Mouse (Mus musculus) spleen, adult 2 months (tissue): Measurements from ENCODE around the gene Adam1a. TPM values are rescaled to one million over a fixed set of nuclear protein-coding genes. Genes with fewer than 3 reads are reported as not detected.
A peak's percentile ranks its signal among the peaks of the same experiment; 100 is the strongest.

Experiments
- DNase-seq, 2 experiments: peaks; one replicate each; pipeline versions ENCODE4 v3.0.0 to v3.0.0-alpha.2; 2012 to 2021; ENCODE audit warnings: low spot score in 2 of 2, low read depth in 1 of 2
- H3K27ac ChIP-seq: fragments of 200-500 bp; 2 replicates; pipeline ENCODE4 v1.5.1; 2012; ENCODE audit warnings: low read length, inconsistent platforms; ENCODE audit not compliant: insufficient read depth
- H3K27me3 ChIP-seq: fragments of 200-500 bp; 2 replicates; pipeline ENCODE4 v1.6.1; 2012; ENCODE audit warnings: mild to moderate bottlenecking, moderate library complexity, low read length, inconsistent platforms; ENCODE audit not compliant: control insufficient read depth, insufficient read depth
- H3K36me3 ChIP-seq: fragments of 200-500 bp; 2 replicates; pipeline ENCODE4 v1.6.1; 2012; ENCODE audit warnings: mild to moderate bottlenecking, low read length, inconsistent platforms; ENCODE audit not compliant: control insufficient read depth, insufficient read depth
- H3K4me1 ChIP-seq: fragments of 200-500 bp; 2 replicates; pipeline ENCODE4 v1.6.1; 2011; ENCODE audit warnings: inconsistent platforms; ENCODE audit not compliant: control insufficient read depth, insufficient read depth, insufficient read length
- H3K4me3 ChIP-seq: fragments of 200-500 bp; 2 replicates; pipeline ENCODE4 v1.5.1; 2011; ENCODE audit warnings: mild to moderate bottlenecking, inconsistent platforms; ENCODE audit not compliant: insufficient read depth, insufficient read length; ENCODE audit errors: extremely low read depth
- CTCF ChIP-seq: fragments of 200-500 bp; IDR thresholded peaks from 2 replicates; pipeline ENCODE4 v1.5.1; 2011; ENCODE audit warnings: mild to moderate bottlenecking, inconsistent platforms; ENCODE audit not compliant: insufficient read depth, insufficient read length, insufficient replicate concordance; ENCODE audit errors: extremely low read depth
- POLR2A ChIP-seq: fragments of 200-500 bp; IDR thresholded peaks from 2 replicates; pipeline ENCODE4 v1.6.1; 2011; ENCODE audit warnings: low read depth, low read length, inconsistent platforms
- WGBS: fragments of 180-500 bp; shearing (Covaris S2); methylation state at CpG from one replicate; pipeline ENCODE4 v1.1.7; 2018; 5-methylcytosine and 5-hydroxymethylcytosine counted together
- polyA plus RNA-seq: library from polyadenylated mRNA; depleted of rRNA; stranded (reverse); fragments of >200 nt; gene quantifications from 2 replicates; pipeline ENCODE4 v1.2.3, GENCODE M21; 2012; rRNA removed

Adam1a gene
- 2.1 and 2.8 TPM in 2 replicates for polyA plus RNA-seq

DNA sequence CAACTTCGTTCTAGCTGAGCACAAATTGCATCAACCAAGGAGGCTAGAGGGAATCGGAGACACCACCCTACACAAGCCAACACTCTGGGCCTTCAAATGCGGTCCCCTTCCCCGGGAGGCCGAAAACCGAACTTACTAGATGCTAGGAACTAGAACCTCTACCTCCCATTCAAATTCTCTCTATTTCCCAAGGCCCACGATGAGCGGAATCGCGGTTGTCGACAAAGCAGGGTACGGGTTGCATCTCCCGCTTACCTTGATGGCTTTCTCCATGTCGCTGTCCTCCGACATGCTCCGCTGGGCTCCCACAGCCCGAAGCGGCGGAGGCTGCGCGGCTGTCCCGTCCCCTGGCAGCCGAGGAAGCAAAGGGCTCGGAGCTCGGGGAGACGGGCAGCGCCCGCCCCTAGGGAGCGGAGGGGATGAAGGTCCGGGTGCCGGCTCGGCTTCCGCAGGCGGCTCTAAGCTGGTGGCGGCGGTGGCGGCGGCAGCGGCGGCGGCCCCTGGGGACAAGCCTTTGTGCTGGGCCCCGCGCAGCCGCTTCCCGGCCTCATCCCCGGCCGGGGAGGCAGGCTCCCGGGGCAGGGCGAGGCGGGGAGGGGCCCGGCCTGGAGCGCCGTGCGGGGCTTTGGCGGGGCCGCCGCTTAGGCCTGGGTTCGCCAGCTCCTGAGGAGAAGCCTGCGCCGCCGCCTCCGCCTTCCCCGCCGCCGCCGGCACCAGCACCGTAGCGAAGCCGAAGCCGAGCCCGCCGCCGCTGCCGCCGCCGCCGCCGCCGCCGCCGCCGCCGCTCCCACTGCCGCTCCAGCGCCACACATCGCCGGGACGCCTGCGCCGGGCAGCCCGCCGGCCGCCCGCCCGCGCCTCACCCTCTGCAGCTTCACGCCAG, at the start of gene Adam1a, which contains the start of gene Gm42878:
Gene Adam1a, minus strand, starts transcription at position 573 of the 883 bp plus-strand sequence.
Gene Gm42878, minus strand, starts transcription at position 573 of the 883 bp plus-strand sequence.
- peak in 1 of 2 experiments; percentile 41 for DNase-seq
- no peaks in the 10 kb centered on the region for H3K27me3 ChIP-seq
- no peak for TF ChIP-seq CTCF
- no peak for TF ChIP-seq POLR2A
- H3K4me3 ChIP-seq = peak within 1 kb of the TSS; percentile 81
- no peaks in the 10 kb centered on the region for H3K36me3 ChIP-seq
- peaks cover 2% of the 10 kb centered on the region; the same call in 1 of the 2 replicates for H3K4me1 ChIP-seq
- WGBS = 1% methylated on average over 59 of the region's 97 CpGs
- H3K27ac ChIP-seq = peak within 1 kb of the TSS; percentile 91

DNA sequence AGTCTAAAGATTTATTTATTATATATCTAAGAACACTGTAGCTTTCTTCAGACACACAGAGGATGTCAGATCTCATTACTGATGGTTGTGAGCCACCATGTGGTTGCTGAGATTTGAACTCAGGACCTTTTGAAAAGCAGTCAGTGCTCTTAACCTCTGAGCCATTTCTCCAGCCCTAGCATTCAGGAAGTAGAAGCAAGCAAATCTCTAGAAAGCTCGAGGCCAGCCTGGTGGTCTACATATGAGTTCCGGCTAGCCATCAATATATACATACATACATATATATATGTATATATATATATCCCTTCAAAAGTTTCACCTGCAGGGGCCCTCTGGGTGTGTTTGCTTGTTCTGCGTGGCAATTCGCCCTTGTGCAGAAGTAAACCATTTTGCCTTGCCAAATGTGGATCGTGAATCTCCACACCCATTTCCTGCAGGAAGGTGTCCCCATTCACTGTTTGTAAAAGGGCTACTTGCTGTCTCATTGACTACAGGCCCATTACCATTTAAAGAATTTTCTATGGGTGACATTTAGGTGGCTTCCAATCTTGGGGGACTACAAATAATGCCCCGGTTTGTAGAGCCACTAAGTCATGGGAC, 49.5 kb upstream of the Adam1a start:
- no peak overlapping the region for H3K27ac ChIP-seq
- DNase-seq = no peak
- 68% methylated on average over 6 of the region's 6 CpGs for WGBS
- no peak for TF ChIP-seq CTCF
- H3K4me3 ChIP-seq = no peak overlapping the region
- peaks cover 2% of the 10 kb centered on the region; the same call in 1 of the 2 replicates for H3K36me3 ChIP-seq
- no peaks in the 10 kb centered on the region for H3K27me3 ChIP-seq
- H3K4me1 ChIP-seq = peaks cover 22% of the 10 kb centered on the region; the same call in 1 of the 2 replicates

DNA sequence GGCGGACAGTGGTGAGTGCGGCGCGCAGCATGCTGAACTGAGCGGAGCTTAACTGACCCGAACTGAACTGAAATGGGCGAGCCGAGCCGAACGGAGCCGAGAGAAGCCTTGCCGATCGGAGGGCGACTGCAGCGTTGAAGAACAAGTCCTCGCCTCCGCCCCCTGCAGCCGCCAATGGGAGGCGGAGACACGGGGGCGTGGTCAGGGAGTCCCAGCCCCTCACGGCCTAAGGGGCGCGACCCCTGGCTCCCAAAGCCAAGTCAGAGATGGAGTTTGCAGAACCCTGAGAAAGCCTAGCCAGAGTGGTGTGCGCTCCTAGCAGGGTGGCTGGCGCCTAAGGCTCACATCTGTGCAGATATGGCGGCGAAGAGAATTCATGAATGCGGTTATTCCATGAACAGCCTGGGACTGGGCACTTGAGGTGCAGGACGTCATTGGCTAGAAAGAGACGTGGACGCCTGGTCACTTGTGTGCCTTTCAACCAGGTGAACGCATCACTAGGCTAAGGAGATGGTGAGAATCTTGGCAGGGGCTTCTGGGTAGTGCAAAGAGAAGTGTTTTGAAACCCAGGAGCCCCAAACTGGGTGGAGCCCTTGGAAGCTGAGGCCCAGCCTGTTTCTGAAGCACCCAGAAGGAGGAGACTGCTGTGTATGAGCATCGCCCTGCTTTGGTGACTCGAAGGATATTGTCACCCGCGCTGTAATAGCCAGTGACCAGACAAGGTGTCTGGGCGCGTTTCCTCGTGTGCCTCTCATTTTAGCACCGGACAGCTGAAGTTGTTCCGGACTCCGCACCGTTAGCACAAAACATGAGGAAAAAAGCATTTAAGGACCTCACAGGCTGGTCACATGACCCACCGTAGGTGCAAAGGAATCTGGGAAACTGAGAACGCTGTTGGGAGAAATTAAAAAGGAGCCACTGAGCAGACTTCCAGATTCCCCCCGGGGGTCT, 48.4 kb upstream of the Adam1a start, which contains the start of gene Aldh2:
Gene Aldh2, minus strand, starts transcription at position 374 of the 951 bp plus-strand sequence.
- TF ChIP-seq POLR2A = peak; percentile 83
- no peak for TF ChIP-seq CTCF
- Histone ChIP-seq H3K27me3 (no peaks in the 10 kb centered on the region), H3K4me3 (peak within 1 kb of the TSS; percentile 83), H3K36me3 (peaks cover 2% of the 10 kb centered on the region; the same call in 1 of the 2 replicates), H3K4me1 (peaks cover 22% of the 10 kb centered on the region; the same call in 1 of the 2 replicates), H3K27ac (peak within 1 kb of the TSS; percentile 76)
- DNase-seq = peak; percentile 36 to 81
- 2% methylated on average over 47 of the region's 47 CpGs for whole genome bisulfite sequencing

DNA sequence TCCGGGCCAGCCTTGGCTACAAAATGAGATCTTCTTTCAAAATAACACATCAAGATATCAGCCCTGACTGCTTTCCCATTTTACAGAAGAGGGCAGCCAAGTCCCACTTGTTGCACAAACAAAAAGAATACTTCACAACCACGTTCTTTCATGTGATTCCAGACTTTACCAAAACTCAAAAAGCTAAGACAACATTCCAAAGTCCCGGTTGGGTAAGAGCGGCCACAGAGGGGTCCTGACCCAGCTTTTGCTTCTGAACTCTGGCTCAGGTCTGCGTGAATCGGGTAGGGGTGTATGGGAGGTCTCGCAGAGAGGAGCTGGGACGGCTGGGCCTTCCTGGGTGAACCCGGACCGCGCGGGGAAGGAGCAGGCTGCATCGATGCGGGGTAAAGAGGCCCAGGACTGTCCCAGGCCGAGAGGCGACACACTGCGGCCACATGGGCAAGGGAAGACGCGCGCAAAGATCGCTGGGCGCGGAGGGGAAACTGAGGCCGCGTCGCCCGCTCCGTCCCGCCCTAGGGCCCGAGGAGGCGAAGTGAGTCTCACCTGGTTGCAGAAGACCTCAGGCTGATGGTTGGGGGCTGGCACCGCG, 47.6 kb upstream of the Adam1a start:
- WGBS = 4% methylated on average over 33 of the region's 33 CpGs
- Histone ChIP-seq H3K4me1 (peaks cover 19% of the 10 kb centered on the region; the same call in 1 of the 2 replicates), H3K27me3 (no peaks in the 10 kb centered on the region), H3K36me3 (peaks cover 2% of the 10 kb centered on the region; the same call in 1 of the 2 replicates), H3K27ac (peak overlapping the region; percentile 76), H3K4me3 (peak overlapping the region; percentile 83)
- TF ChIP-seq POLR2A (no peak), CTCF (no peak)
- DNase-seq = peak in 1 of 2 experiments; percentile 19

DNA sequence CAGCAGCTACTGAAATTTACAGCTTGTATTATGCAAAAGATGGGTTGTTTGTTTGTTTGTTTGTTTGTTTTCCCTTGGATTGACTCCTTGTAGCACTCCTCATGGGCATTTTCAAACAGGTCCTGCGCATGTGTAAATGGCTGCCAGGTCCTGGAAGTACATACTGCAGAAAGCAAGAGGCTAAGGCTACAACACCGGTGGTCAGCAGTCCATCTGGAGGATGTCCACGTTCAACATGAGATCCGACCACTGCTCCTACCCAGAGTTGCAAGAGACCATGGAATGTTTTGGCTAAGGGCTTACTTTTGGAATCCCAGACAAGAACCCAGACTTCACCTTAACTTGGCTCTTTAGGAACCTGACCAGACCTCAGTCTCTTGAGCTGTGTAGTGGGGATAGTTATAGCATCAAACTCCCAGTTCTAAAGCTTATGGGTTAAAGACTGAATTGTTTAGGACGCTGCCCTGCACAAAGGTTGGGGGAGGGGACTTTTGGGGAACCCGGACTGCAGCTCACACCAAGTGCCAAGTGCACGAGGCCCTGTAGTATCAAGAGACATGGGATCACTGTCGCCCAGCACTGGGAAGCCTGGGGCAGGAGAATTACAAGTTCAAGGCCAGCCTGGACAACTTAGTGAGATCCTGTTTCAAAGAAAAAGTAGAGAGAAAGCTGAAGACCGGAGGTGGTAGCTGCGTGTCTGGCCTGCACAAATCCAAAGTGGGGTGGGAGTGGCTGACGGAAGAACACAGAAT, 47.0 kb upstream of the Adam1a start:
- Histone ChIP-seq H3K27me3 (no peaks in the 10 kb centered on the region), H3K4me1 (peaks cover 17% of the 10 kb centered on the region; the same call in 1 of the 2 replicates), H3K27ac (peak overlapping the region; percentile 20), H3K4me3 (peak overlapping the region; percentile 83), H3K36me3 (peaks cover 2% of the 10 kb centered on the region; the same call in 1 of the 2 replicates)
- DNase-seq = no peak
- TF ChIP-seq POLR2A (no peak), CTCF (no peak)
- 49% methylated on average over 11 of the region's 11 CpGs for WGBS
